Mouse (Mus musculus) cortical plate, adult 2 months (tissue): Measurements from ENCODE around the gene Ntn4. TPM values are rescaled to one million over a fixed set of nuclear protein-coding genes. Genes with fewer than 3 reads are reported as not detected.

ENCODE experiments used
- H3K27ac ChIP-seq: fragments of 200-500 bp; 2 replicates; pipeline ENCODE4 v1.5.1; 2012; ENCODE audit warnings: low read length, control low read depth, inconsistent platforms; ENCODE audit not compliant: insufficient read depth
- H3K4me1 ChIP-seq: fragments of 200-500 bp; 2 replicates; pipeline ENCODE4 v1.6.1; 2011; ENCODE audit warnings: low read length; ENCODE audit not compliant: control insufficient read depth, insufficient read depth
- H3K4me3 ChIP-seq: fragments of 200-500 bp; 2 replicates; pipeline ENCODE4 v1.5.1; 2011; ENCODE audit warnings: mild to moderate bottlenecking, low read length, control low read depth; ENCODE audit not compliant: insufficient read depth
- CTCF ChIP-seq: fragments of 200-500 bp; IDR thresholded peaks from 2 replicates; pipeline ENCODE4 v1.5.1; 2011; ENCODE audit warnings: mild to moderate bottlenecking, control low read depth, low read length; ENCODE audit not compliant: insufficient read depth; ENCODE audit errors: extremely low read depth
- POLR2A ChIP-seq: fragments of 200-500 bp; IDR thresholded peaks from 2 replicates; pipeline ENCODE4 v1.6.1; 2011; ENCODE audit warnings: mild to moderate bottlenecking, low read length, control low read depth; ENCODE audit not compliant: insufficient read depth; ENCODE audit errors: extremely low read depth
- polyA plus RNA-seq: library from polyadenylated mRNA; depleted of rRNA; stranded (reverse); fragments of >200 nt; gene quantifications from 2 replicates; pipeline ENCODE4 v1.2.3, GENCODE M21; 2012; rRNA removed

Gene Ntn4
- polyA plus RNA-seq: 4.5 and 5.7 TPM in 2 replicates

- H3K4me3 ChIP-seq: peak within 1 kb of the TSS; percentile 52
- no peaks in the 10 kb centered on the region for H3K4me1 ChIP-seq
- TF ChIP-seq POLR2A: no peak
- no peak for TF ChIP-seq CTCF
- H3K27ac ChIP-seq: peak within 1 kb of the TSS; percentile 15; the same call in 1 of the 2 replicates
Measured at GRCm38 (mm10) chr10:93640521-93640952, at the start of gene Ntn4. Ntn4 (plus strand) TSS chr10:93640681.

- Histone ChIP-seq H3K27ac (no peak overlapping the region), H3K4me3 (no peak overlapping the region), H3K4me1 (peaks cover 2% of the 10 kb centered on the region)
- no peak for TF ChIP-seq CTCF
- no peak for TF ChIP-seq POLR2A
Measured at GRCm38 (mm10) chr10:93592456-93592855, 48.0 kb upstream of the Ntn4 start.

- Histone ChIP-seq H3K27ac (peak overlapping the region; percentile 18; the same call in 1 of the 2 replicates), H3K4me3 (peak overlapping the region; percentile 38), H3K4me1 (no peaks in the 10 kb centered on the region)
- TF ChIP-seq CTCF (peak; percentile 82), POLR2A (peak; percentile 52; the same call in 1 of the 2 replicates)
Measured at GRCm38 (mm10) chr10:93594022-93594482, 46.4 kb upstream of the Ntn4 start.

- Histone ChIP-seq H3K4me1 (no peaks in the 10 kb centered on the region), H3K4me3 (no peak overlapping the region), H3K27ac (no peak overlapping the region)
- no peak for TF ChIP-seq CTCF
- no peak for TF ChIP-seq POLR2A
Measured at GRCm38 (mm10) chr10:93595831-93596230, 44.6 kb upstream of the Ntn4 start.

- Histone ChIP-seq H3K4me1 (no peaks in the 10 kb centered on the region), H3K4me3 (no peak overlapping the region), H3K27ac (no peak overlapping the region)
- TF ChIP-seq POLR2A (no peak), CTCF (no peak)
Measured at GRCm38 (mm10) chr10:93596641-93597040, 43.8 kb upstream of the Ntn4 start.

GRCm38 (mm10) chr10:93602309-93602708 is 38.2 kb upstream of the Ntn4 start:
- Histone ChIP-seq H3K4me3 (no peak overlapping the region), H3K4me1 (no peaks in the 10 kb centered on the region), H3K27ac (no peak overlapping the region)
- no peak for TF ChIP-seq CTCF
- no peak for TF ChIP-seq POLR2A

- TF ChIP-seq POLR2A: no peak
- no peak for TF ChIP-seq CTCF
- no peak overlapping the region for H3K27ac ChIP-seq
- H3K4me1 ChIP-seq: no peaks in the 10 kb centered on the region
Measured at GRCm38 (mm10) chr10:93603256-93603655, 37.2 kb upstream of the Ntn4 start.

GRCm38 (mm10) chr10:93606326-93606725 is 34.2 kb upstream of the Ntn4 start:
- Histone ChIP-seq H3K4me1 (no peaks in the 10 kb centered on the region), H3K27ac (no peak overlapping the region), H3K4me3 (no peak overlapping the region)
- no peak for TF ChIP-seq CTCF
- TF ChIP-seq POLR2A: no peak

More at GRCm38 (mm10) chr10:93603256-93603655, 37.2 kb upstream of the Ntn4 start:
- H3K4me3 ChIP-seq: no peak overlapping the region

GRCm38 (mm10) chr10:93608051-93608450 is 32.4 kb upstream of the Ntn4 start:
- Histone ChIP-seq H3K4me3 (peak overlapping the region; percentile 9; the same call in 1 of the 2 replicates), H3K4me1 (no peaks in the 10 kb centered on the region), H3K27ac (no peak overlapping the region)
- TF ChIP-seq POLR2A (no peak), CTCF (peak; percentile 43)

- no peak overlapping the region for H3K27ac ChIP-seq
- TF ChIP-seq CTCF (no peak), POLR2A (no peak)
- H3K4me1 ChIP-seq: no peaks in the 10 kb centered on the region
Measured at GRCm38 (mm10) chr10:93609236-93609635, 31.2 kb upstream of the Ntn4 start.

GRCm38 (mm10) chr10:93610896-93611295 is 29.6 kb upstream of the Ntn4 start:
- Histone ChIP-seq H3K4me1 (no peaks in the 10 kb centered on the region), H3K27ac (no peak overlapping the region), H3K4me3 (no peak overlapping the region)
- no peak for TF ChIP-seq CTCF
- no peak for TF ChIP-seq POLR2A

More at GRCm38 (mm10) chr10:93609236-93609635, 31.2 kb upstream of the Ntn4 start:
- H3K4me3 ChIP-seq: no peak overlapping the region
